Mouse (Mus musculus): ENCODE measurements around the gene Trib2. TPM values are rescaled to one million over a fixed set of nuclear protein-coding genes. Genes with fewer than 3 reads are reported as not detected.

Trib2 gene
- polyA plus RNA-seq, 1 experiment, result 9.5 TPM

DNA sequence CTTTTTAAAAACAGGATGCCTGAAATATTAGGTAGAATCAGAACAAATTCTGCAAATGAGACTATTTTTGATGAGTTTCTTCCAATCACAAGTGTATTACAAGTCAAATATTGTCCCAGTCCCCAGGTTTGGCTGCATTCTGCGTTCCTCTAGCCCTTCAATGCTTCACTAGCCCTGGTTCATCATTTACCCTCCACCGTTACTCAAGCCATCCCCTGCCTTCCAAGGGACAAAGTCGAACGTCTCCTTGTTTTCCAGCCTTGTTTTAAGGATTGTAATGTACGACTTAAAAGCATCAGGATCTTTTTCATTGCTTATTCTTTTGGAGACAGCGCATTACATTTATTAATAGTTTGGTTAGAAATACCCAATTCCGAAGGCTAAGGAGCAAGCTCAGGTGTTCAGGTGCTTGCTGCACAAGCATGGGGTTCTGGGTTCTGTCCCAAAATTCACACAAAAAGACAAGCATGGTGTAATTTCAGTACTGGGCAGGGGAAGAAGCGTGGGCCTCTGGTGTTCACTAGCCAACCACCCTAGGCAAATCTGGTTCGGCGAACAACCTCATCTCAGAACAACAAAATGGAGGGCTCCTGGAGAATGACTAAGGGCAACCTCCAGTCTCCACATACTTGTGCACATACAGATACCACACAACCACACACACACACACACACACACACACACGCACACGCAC is 24.3 kb upstream of the Trib2 start:
- no peaks in the 10 kb centered on the region for H3K4me1 ChIP-seq (ENCODE audit: control insufficient read depth, insufficient read depth, low read length)
- WGBS, result 87% methylated on average over 12 of the region's 12 CpGs
- H3K4me3 ChIP-seq (replicated peaks; ENCODE audit: control insufficient read depth, low read depth, low read length), result no peak overlapping the region
- H3K27ac ChIP-seq (ENCODE audit: control insufficient read depth, insufficient read depth, low read depth, low read length, poor library complexity), result no peak overlapping the region
- no peak for TF ChIP-seq POLR2A (IDR thresholded peaks at IDR 0.05; ENCODE audit: borderline replicate concordance, control insufficient read depth, low read depth, low read length)
- TF ChIP-seq CTCF (IDR thresholded peaks at IDR 0.05; ENCODE audit: control insufficient read depth, insufficient read depth, low read length), result no peak

DNA sequence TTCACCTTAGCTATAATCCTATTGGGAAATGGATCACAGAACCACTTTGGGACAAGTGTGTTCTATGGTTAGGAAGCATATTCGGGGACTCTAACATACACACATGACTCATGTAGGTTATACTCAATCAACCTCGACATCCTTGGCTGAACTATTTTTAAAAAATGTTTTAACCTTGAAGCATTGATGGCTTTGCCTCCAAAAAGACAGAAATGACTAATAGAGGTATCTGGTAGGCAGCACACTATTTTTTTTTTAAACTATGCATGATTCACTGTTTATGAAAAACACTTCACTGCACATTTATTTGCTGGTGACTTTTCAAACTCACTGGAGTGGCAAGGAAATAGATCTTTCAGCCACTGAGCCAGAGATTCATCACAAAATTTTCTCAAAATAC is 21.5 kb upstream of the Trib2 start:
- TF ChIP-seq POLR2A (IDR thresholded peaks at IDR 0.05; ENCODE audit: borderline replicate concordance, control insufficient read depth, low read depth, low read length) (no peak), CTCF (IDR thresholded peaks at IDR 0.05; ENCODE audit: control insufficient read depth, insufficient read depth, low read length) (no peak)
- Histone ChIP-seq H3K4me1 (ENCODE audit: control insufficient read depth, insufficient read depth, low read length) (no peaks in the 10 kb centered on the region), H3K4me3 (replicated peaks; ENCODE audit: control insufficient read depth, low read depth, low read length) (no peak overlapping the region), H3K27ac (ENCODE audit: control insufficient read depth, insufficient read depth, low read depth, low read length, poor library complexity) (no peak overlapping the region)
- WGBS, result 77% methylated on average over 2 of the region's 2 CpGs

DNA sequence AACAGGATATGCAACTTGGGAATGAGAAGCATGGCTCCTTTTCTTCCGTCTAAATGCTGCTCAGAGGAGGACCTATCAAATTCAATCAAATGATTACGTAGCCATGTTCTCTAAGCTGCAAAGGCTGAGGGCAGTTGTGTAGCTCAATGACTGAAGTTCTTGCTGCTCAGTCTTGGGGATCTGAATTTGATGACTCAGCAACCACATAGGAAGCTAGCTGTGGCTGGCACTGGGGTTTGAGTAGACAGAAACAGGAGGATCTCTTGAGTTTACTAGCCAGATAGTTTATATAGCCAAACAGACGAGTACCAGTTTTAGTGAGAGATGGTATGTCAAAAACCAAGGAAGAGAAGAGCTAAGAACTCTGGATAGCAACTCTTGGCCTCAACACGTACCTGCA is 20.8 kb upstream of the Trib2 start:
- Histone ChIP-seq H3K27ac (ENCODE audit: control insufficient read depth, insufficient read depth, low read depth, low read length, poor library complexity) (no peak overlapping the region), H3K4me3 (replicated peaks; ENCODE audit: control insufficient read depth, low read depth, low read length) (no peak overlapping the region), H3K4me1 (ENCODE audit: control insufficient read depth, insufficient read depth, low read length) (no peaks in the 10 kb centered on the region)
- TF ChIP-seq CTCF (IDR thresholded peaks at IDR 0.05; ENCODE audit: control insufficient read depth, insufficient read depth, low read length), result no peak
- TF ChIP-seq POLR2A (IDR thresholded peaks at IDR 0.05; ENCODE audit: borderline replicate concordance, control insufficient read depth, low read depth, low read length), result no peak
- WGBS, result 81% methylated on average over 4 of the region's 4 CpGs

DNA sequence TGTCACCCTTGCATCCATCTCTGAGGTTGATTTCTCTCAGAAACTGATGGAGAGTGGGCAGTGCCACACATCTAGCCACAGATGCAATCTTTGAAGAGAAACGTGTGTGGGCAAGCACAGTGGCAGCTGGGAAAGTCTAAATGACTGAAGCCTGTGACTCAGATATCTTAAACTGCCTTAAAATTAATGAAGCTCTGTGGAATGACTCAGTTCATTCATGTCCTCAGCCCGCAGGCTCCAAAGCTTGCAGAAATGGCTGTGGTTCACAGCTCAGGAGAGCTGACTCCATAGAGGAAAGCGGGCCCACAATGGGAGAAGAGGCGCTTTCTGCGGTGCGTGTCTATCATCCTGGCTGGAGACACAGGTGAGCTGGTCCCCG is 15.9 kb upstream of the Trib2 start:
- H3K4me1 ChIP-seq (ENCODE audit: control insufficient read depth, insufficient read depth, low read length), result no peaks in the 10 kb centered on the region
- 87% methylated on average over 7 of the region's 7 CpGs for WGBS
- H3K27ac ChIP-seq (ENCODE audit: control insufficient read depth, insufficient read depth, low read depth, low read length, poor library complexity), result no peak overlapping the region
- no peak overlapping the region for H3K4me3 ChIP-seq (replicated peaks; ENCODE audit: control insufficient read depth, low read depth, low read length)
- no peak for TF ChIP-seq POLR2A (IDR thresholded peaks at IDR 0.05; ENCODE audit: borderline replicate concordance, control insufficient read depth, low read depth, low read length)
- TF ChIP-seq CTCF (IDR thresholded peaks at IDR 0.05; ENCODE audit: control insufficient read depth, insufficient read depth, low read length), result no peak

DNA sequence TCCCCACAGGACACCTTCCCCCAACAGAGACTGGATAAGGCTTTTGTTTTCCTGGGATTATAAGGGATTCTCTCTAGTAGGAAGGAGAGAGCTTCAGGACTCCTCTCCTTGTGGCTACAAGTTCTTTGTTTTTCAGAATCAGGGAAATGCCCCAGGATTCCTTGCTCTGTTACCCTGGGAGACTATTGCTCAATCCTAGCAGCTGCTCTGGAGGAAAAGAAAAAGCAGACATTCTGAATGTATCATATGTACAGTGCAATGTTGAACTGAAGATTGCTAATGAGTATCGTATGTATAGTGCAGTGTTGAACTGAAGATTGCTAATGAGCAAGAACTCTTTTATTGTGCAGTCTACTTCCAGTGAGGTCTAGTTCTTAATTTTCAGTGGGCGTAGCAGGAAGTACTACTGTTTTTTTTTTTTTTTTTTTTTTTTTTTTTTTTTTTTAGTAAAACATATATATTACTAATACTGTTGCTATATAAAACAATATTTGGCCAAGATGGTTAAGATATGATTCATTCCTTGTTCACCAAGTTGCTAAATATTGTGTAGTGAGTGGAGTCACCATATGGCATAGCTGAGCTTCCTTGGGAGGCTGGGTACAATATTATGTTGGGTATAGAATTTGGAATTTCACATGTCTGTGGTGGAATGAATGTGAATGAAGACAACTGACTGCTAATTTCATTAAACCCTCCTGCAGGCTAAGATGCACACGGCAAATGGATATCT is 15.4 kb upstream of the Trib2 start:
- TF ChIP-seq POLR2A (IDR thresholded peaks at IDR 0.05; ENCODE audit: borderline replicate concordance, control insufficient read depth, low read depth, low read length) (no peak), CTCF (IDR thresholded peaks at IDR 0.05; ENCODE audit: control insufficient read depth, insufficient read depth, low read length) (no peak)
- H3K4me1 ChIP-seq (ENCODE audit: control insufficient read depth, insufficient read depth, low read length), result no peaks in the 10 kb centered on the region
- H3K27ac ChIP-seq (ENCODE audit: control insufficient read depth, insufficient read depth, low read depth, low read length, poor library complexity), result no peak overlapping the region
- H3K4me3 ChIP-seq (replicated peaks; ENCODE audit: control insufficient read depth, low read depth, low read length), result no peak overlapping the region
- WGBS, result 80% methylated on average over 3 of the region's 3 CpGs

DNA sequence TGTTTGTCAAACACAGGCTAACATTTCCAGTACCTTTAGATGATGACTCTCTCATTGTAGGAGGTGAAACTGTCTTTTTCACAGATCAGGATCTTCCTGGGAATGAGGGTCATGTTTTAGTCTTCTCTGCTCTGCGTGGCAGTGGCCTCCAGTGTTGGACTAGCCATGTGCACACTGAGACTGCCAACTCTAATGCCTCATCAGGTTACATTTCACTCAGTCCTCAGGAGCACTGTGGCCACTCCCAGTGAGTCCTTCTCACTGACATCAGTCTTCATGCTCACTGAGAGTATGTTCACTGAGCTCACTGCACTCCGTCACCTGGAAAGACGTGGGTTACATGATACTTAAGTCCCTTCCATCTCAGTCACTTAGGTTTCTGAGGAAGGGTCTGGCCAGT is 14.0 kb upstream of the Trib2 start:
- Histone ChIP-seq H3K4me1 (ENCODE audit: control insufficient read depth, insufficient read depth, low read length) (no peaks in the 10 kb centered on the region), H3K4me3 (replicated peaks; ENCODE audit: control insufficient read depth, low read depth, low read length) (no peak overlapping the region), H3K27ac (ENCODE audit: control insufficient read depth, insufficient read depth, low read depth, low read length, poor library complexity) (no peak overlapping the region)
- TF ChIP-seq CTCF (IDR thresholded peaks at IDR 0.05; ENCODE audit: control insufficient read depth, insufficient read depth, low read length) (no peak), POLR2A (IDR thresholded peaks at IDR 0.05; ENCODE audit: borderline replicate concordance, control insufficient read depth, low read depth, low read length) (no peak)
- 81% methylated on average over 3 of the region's 3 CpGs for WGBS

DNA sequence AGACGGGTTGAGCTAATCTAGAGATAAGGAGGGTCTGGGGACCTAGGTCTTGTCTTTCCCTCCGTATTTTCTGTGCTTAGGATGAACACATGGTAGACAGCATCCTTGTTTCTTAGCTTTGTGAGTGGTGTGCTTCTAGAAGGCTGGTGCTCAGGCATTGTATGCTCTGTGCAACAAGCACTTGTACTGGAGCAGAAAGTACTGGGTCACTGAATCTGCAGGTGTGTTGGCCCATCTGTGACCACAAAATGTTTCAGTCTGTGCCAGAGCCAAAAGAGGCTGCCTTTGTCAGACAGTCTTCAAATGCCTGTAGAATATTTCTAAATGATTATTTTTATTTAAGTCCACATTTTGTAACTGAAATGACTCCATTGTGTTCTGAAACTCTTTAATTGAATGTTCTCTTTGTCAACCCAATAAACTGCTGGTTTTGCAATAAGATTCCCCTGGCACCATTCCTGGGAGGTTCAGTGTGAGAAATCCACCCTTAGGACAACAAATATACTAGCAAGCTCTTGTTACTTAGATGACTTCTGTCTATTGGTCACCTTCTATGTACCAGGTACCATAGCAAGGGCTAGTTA is 12.2 kb upstream of the Trib2 start:
- H3K4me1 ChIP-seq (ENCODE audit: control insufficient read depth, insufficient read depth, low read length), result no peaks in the 10 kb centered on the region
- TF ChIP-seq CTCF (IDR thresholded peaks at IDR 0.05; ENCODE audit: control insufficient read depth, insufficient read depth, low read length), result no peak
- no peak for TF ChIP-seq POLR2A (IDR thresholded peaks at IDR 0.05; ENCODE audit: borderline replicate concordance, control insufficient read depth, low read depth, low read length)
- WGBS, result 63% methylated on average over 2 of the region's 2 CpGs
- no peak overlapping the region for H3K27ac ChIP-seq (ENCODE audit: control insufficient read depth, insufficient read depth, low read depth, low read length, poor library complexity)
- no peak overlapping the region for H3K4me3 ChIP-seq (replicated peaks; ENCODE audit: control insufficient read depth, low read depth, low read length)

DNA sequence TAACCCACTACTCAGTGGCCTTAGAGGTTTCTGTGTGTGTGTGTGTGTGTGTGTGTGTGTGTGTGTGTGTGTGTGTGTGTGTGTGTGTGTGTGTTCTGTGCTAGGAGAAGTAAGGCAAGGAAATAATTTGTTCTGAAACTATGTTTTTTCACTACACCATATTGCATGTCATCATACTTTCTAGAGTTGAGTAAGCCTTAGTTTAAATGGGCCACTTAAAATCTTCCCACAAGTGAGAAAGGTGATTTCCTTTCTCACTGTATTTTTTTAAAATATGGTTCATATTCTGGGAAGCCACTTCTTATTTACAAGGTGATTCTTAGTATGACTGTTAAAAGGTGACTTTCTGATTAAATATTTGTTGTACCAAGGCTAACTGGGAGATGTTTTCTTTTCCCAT is 4.3 kb upstream of the Trib2 start:
- no peak overlapping the region for H3K27ac ChIP-seq (ENCODE audit: control insufficient read depth, insufficient read depth, low read depth, low read length, poor library complexity)
- TF ChIP-seq CTCF (IDR thresholded peaks at IDR 0.05; ENCODE audit: control insufficient read depth, insufficient read depth, low read length), result no peak
- no peak for TF ChIP-seq POLR2A (IDR thresholded peaks at IDR 0.05; ENCODE audit: borderline replicate concordance, control insufficient read depth, low read depth, low read length)
- no peak overlapping the region for H3K4me3 ChIP-seq (replicated peaks; ENCODE audit: control insufficient read depth, low read depth, low read length)
- H3K4me1 ChIP-seq (ENCODE audit: control insufficient read depth, insufficient read depth, low read length), result no peaks in the 10 kb centered on the region
